In genomic region chr3:51728456-51728855, GRCm38 (mm10) we compare ENCODE assay signal across 11 mouse cellular contexts.
DNase-seq lines count a peak whose midpoint lies in the region; ATAC-seq and TF ChIP-seq lines count a peak whose summit lies in the region.
"Had no signal": no experiment of that assay in that cellular context is flagged by ENCODE, and none has a peak within 500 bp of the region (broad histone marks: within the 10 kb centered on the region; RNA-seq: fewer than 3 reads in every experiment).

No protein-coding gene starts in this region.

- H3K4me2 ChIP-seq in hindbrain, embryonic 11.5 days (replicated peaks; ENCODE audit: low read depth, low read length), result no peak overlapping the region

- TF ChIP-seq CTCF in lung, adult 2 months (IDR thresholded peaks at IDR 0.05; ENCODE audit: insufficient read depth, low read length), result no peak

- DNase-seq in lung, adult 2 months, result no peak
- no peak for DNase-seq in lung, postnatal 25 days (ENCODE audit: low spot score)
- no peak for DNase-seq in hindbrain, embryonic 11.5 days (ENCODE audit: low spot score)
- no peak for DNase-seq in ovary, postnatal 14 days (ENCODE audit: low spot score)
- no peak for DNase-seq in right cerebral cortex, postnatal 25 days
- no peak for DNase-seq in right cerebral cortex, postnatal 36 days (ENCODE audit: low spot score in 2 of 2)
- DNase-seq: cerebellum, adult 11 months; kidney, postnatal 10 days; thymus, postnatal 4 days had no signal

- H3K4me3 ChIP-seq in lung, adult 2 months (replicated peaks; ENCODE audit: extremely low read depth, low read depth, low read length), result peak overlapping the region; percentile 8
- H3K4me3 ChIP-seq in hindbrain, embryonic 11.5 days (ENCODE audit: low read depth, low read length), result no peak overlapping the region

- 28% methylated on average over 12 of the region's 12 CpGs for WGBS in lung, adult 2 months
- WGBS in hindbrain, embryonic 11.5 days, result 77% methylated on average over 12 of the region's 12 CpGs

- TF ChIP-seq POLR2A in lung, adult 2 months (IDR thresholded peaks at IDR 0.05; ENCODE audit: borderline replicate concordance, extremely low read depth, low read depth, low read length), result no peak

- no peaks in the 10 kb centered on the region for H3K27me3 ChIP-seq in hindbrain, embryonic 11.5 days (ENCODE audit: control insufficient read depth, insufficient read depth, low read length)

- H3K27ac ChIP-seq in hindbrain, embryonic 11.5 days (ENCODE audit: low read depth, low read length), result peak overlapping the region; percentile 21; the same call in 1 of the 2 replicates

- H3K9ac ChIP-seq in hindbrain, embryonic 11.5 days (ENCODE audit: low read depth, low read length), result no peak overlapping the region

- H3K4me1 ChIP-seq in lung, adult 2 months (ENCODE audit: control insufficient read depth, insufficient read depth, low read length), result peaks cover 3% of the 10 kb centered on the region; the same call in 1 of the 2 replicates
- H3K4me1 ChIP-seq in hindbrain, embryonic 11.5 days (replicated peaks; ENCODE audit: control insufficient read depth, insufficient read depth, low read length), result peaks cover 4% of the 10 kb centered on the region

- ATAC-seq in erythroblast, adult 5-6 weeks (replicated peaks; ENCODE audit: low FRiP score, poor library complexity, severe bottlenecking), result peak; percentile 92
- no peak for ATAC-seq in hindbrain, embryonic 11.5 days (ENCODE audit: low FRiP score)
- peak; percentile 69 for ATAC-seq in megakaryocyte progenitor cell, adult 5-6 weeks (replicated peaks; ENCODE audit: poor library complexity)

- no peaks in the 10 kb centered on the region for H3K9me3 ChIP-seq in hindbrain, embryonic 11.5 days (ENCODE audit: control insufficient read depth, low read length)

- no peaks in the 10 kb centered on the region for H3K36me3 ChIP-seq in hindbrain, embryonic 11.5 days (ENCODE audit: control insufficient read depth, insufficient read depth, low read length)
